Mouse (Mus musculus) adipose tissue, adult 10 weeks (tissue): ENCODE measurements around the gene Mmrn1. TPM values are rescaled to one million over a fixed set of nuclear protein-coding genes. Genes with fewer than 3 reads are reported as not detected.

ENCODE experiments used
- polyA plus RNA-seq: library from polyadenylated mRNA; stranded (reverse); fragments of 350-450 nt; fragmentation: Illumina TruSeq; extraction: RNeasy Lipid Tissue Mini Kit (QIAGEN cat#74804); gene quantifications from one replicate; pipeline ENCODE4 v1.2.3, GENCODE M21; 2014; ENCODE audit warnings: low read depth, low replicate concordance

Mmrn1 gene
- polyA plus RNA-seq: 8.6 TPM

DNA sequence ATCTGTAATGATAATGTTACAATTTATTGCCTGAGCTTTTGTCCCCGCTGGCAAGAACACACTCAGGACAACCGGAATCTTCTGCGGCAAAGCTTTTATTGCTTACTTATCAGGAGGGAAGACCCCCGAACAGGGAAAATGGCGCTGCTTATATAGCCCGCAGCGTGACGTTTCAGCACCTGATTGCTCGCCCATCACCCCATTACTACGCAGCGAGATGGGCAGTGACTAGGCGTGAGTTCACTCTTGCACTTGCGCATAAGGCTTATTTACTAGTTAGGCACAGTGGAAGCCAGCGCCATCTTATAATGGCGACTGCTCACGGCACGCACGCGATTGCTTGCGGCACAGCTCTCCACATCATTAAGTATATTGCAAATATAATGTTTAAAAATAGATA lies at the start of gene Mmrn1:
Gene Mmrn1, plus strand, starts transcription at position 301 of the 400 bp plus-strand sequence.

Other genes starting within 250 kb of the Mmrn1 start
- gene Snca, start 95.1 kb upstream of the Mmrn1 start, polyA plus RNA-seq: 3.0 TPM